Mouse (Mus musculus) limb, embryonic 14.5 days (tissue): ENCODE results near the gene Rp2. TPM values are rescaled to one million over a fixed set of nuclear protein-coding genes. Genes with fewer than 3 reads are reported as not detected.

ENCODE experiments used
- ATAC-seq: fragments of 200-750 bp; cut with Nextera tagmentation; 2 replicates; pipeline ENCODE4 v1.8.0; 2017; ENCODE audit warnings: low read depth, moderate number of reproducible peaks, moderate TSS enrichment; ENCODE audit not compliant: low FRiP score
- DNase-seq: peaks from one replicate; pipeline ENCODE4 v3.0.0-alpha.2; 2015; ENCODE audit warnings: low spot score
- H3K27ac ChIP-seq: fragments of 300-500 bp; sonication (generic); replicated peaks from 2 replicates; pipeline ENCODE4 v1.5.1; 2014; ENCODE audit warnings: low read depth, mild to moderate bottlenecking, low read length, moderate library complexity, mixed read lengths
- H3K27me3 ChIP-seq: fragments of 300-500 bp; sonication (generic); 2 replicates; pipeline ENCODE4 v1.6.1; 2014; ENCODE audit warnings: low read length, mixed read lengths; ENCODE audit not compliant: control insufficient read depth, insufficient read depth
- H3K36me3 ChIP-seq: fragments of 300-500 bp; sonication (generic); 2 replicates; pipeline ENCODE4 v1.6.1; 2014; ENCODE audit warnings: mild to moderate bottlenecking, low read length, moderate library complexity, mixed read lengths; ENCODE audit not compliant: control insufficient read depth, insufficient read depth
- H3K4me1 ChIP-seq: fragments of 300-500 bp; sonication (generic); 2 replicates; pipeline ENCODE4 v1.6.1; 2014; ENCODE audit warnings: antibody characterized with exemption, low read length, mixed read lengths; ENCODE audit not compliant: control insufficient read depth, insufficient read depth
- H3K4me2 ChIP-seq: fragments of 300-500 bp; sonication (generic); replicated peaks from 2 replicates; pipeline ENCODE4 v1.6.1; 2014; ENCODE audit warnings: low read depth, mild to moderate bottlenecking, low read length, moderate library complexity; ENCODE audit not compliant: severe bottlenecking
- H3K4me3 ChIP-seq: fragments of 300-500 bp; sonication (generic); replicated peaks from 2 replicates; pipeline ENCODE4 v1.5.1; 2014; ENCODE audit warnings: low read length
- H3K9ac ChIP-seq: fragments of 300-500 bp; sonication (generic); 2 replicates; pipeline ENCODE4 v1.6.1; 2014; ENCODE audit warnings: mild to moderate bottlenecking, low read depth, low read length, moderate library complexity; ENCODE audit not compliant: severe bottlenecking
- H3K9me3 ChIP-seq: fragments of 300-500 bp; sonication (generic); 2 replicates; pipeline ENCODE4 v1.6.1; 2016; ENCODE audit warnings: low read length; ENCODE audit not compliant: control insufficient read depth
- POLR2A ChIP-seq: fragments of 200-500 bp; IDR thresholded peaks from 2 replicates; pipeline ENCODE4 v1.8.0; 2012; ENCODE audit warnings: inconsistent platforms, mild to moderate bottlenecking, moderate library complexity, borderline replicate concordance; ENCODE audit not compliant: insufficient read depth, insufficient read length; ENCODE audit errors: extremely low read depth
- WGBS: fragments of 180-500 bp; shearing (Covaris S2); extraction: QIAGEN DNeasy Blood & Tissue Kit; methylation state at CpG from one replicate; pipeline ENCODE4 v1.1.7; 2014; 5-methylcytosine and 5-hydroxymethylcytosine counted together
- polyA plus RNA-seq, 2 experiments: library from polyadenylated mRNA; depleted of rRNA in 1 of 2; stranded (reverse) in 1 of 2; unstranded in 1 of 2; fragments of >200 nt; fragmentation: Nextera tagmentation in 1 of 2; extraction: Ambion mirVana in 1 of 2; gene quantifications; 2 replicates each; pipeline versions ENCODE4 v1.2.1 to v1.2.3; 2012 to 2014

Gene Rp2
- polyA plus RNA-seq, 2 experiments: 11.9 to 14.3 TPM

GRCm38 (mm10) chrX:20411382-20411781 lies 47.1 kb downstream of the Rp2 start:
- H3K4me2 ChIP-seq: no peak overlapping the region
- H3K4me3 ChIP-seq: no peak overlapping the region
- no peak overlapping the region for H3K9ac ChIP-seq
- H3K27ac ChIP-seq: no peak overlapping the region
- no peaks in the 10 kb centered on the region for H3K4me1 ChIP-seq
- H3K36me3 ChIP-seq: no peaks in the 10 kb centered on the region
- ATAC-seq (no peak), DNase-seq (no peak)
- no peaks in the 10 kb centered on the region for H3K27me3 ChIP-seq
- WGBS: 91% methylated on average over 4 of the region's 4 CpGs
- no peak for TF ChIP-seq POLR2A
- no peaks in the 10 kb centered on the region for H3K9me3 ChIP-seq

GRCm38 (mm10) chrX:20412221-20412620 lies 47.9 kb downstream of the Rp2 start:
- no peak for TF ChIP-seq POLR2A
- H3K27me3 ChIP-seq: no peaks in the 10 kb centered on the region
- no peak overlapping the region for H3K27ac ChIP-seq
- H3K4me2 ChIP-seq: no peak overlapping the region
- WGBS: 83% methylated on average over 3 of the region's 3 CpGs
- no peaks in the 10 kb centered on the region for H3K4me1 ChIP-seq
- H3K36me3 ChIP-seq: no peaks in the 10 kb centered on the region
- DNase-seq: no peak
- no peaks in the 10 kb centered on the region for H3K9me3 ChIP-seq
- no peak overlapping the region for H3K4me3 ChIP-seq
- no peak overlapping the region for H3K9ac ChIP-seq
- no peak for ATAC-seq

- WGBS: 56% methylated on average over 10 of the region's 10 CpGs
Observed at GRCm38 (mm10) chrX:20414885-20415622, 50.8 kb downstream of the Rp2 start.

GRCm38 (mm10) chrX:20418461-20418860 lies 54.2 kb downstream of the Rp2 start:
- Histone ChIP-seq H3K4me2 (no peak overlapping the region), H3K27ac (no peak overlapping the region), H3K27me3 (no peaks in the 10 kb centered on the region), H3K4me1 (no peaks in the 10 kb centered on the region), H3K36me3 (no peaks in the 10 kb centered on the region), H3K9ac (no peak overlapping the region), H3K4me3 (no peak overlapping the region), H3K9me3 (no peaks in the 10 kb centered on the region)
- no peak for DNase-seq
- no peak for ATAC-seq
- WGBS: 84% methylated on average over 2 of the region's 2 CpGs
- TF ChIP-seq POLR2A: no peak

More at GRCm38 (mm10) chrX:20414885-20415622, 50.8 kb downstream of the Rp2 start:
- DNase-seq (no peak), ATAC-seq (no peak)
- H3K27me3 ChIP-seq: no peaks in the 10 kb centered on the region
- H3K9me3 ChIP-seq: no peaks in the 10 kb centered on the region
- H3K27ac ChIP-seq: no peak overlapping the region
- H3K9ac ChIP-seq: no peak overlapping the region
- H3K4me3 ChIP-seq: no peak overlapping the region
- no peak overlapping the region for H3K4me2 ChIP-seq
- no peaks in the 10 kb centered on the region for H3K4me1 ChIP-seq
- TF ChIP-seq POLR2A: no peak
- H3K36me3 ChIP-seq: no peaks in the 10 kb centered on the region

GRCm38 (mm10) chrX:20419536-20419935 lies 55.3 kb downstream of the Rp2 start:
- ATAC-seq: no peak
- 88% methylated on average over 4 of the region's 4 CpGs for WGBS

More at GRCm38 (mm10) chrX:20419536-20419935, 55.3 kb downstream of the Rp2 start:
- Histone ChIP-seq H3K4me3 (no peak overlapping the region), H3K27me3 (no peaks in the 10 kb centered on the region), H3K27ac (no peak overlapping the region), H3K9ac (no peak overlapping the region), H3K36me3 (no peaks in the 10 kb centered on the region), H3K4me2 (no peak overlapping the region), H3K9me3 (no peaks in the 10 kb centered on the region), H3K4me1 (no peaks in the 10 kb centered on the region)
- DNase-seq: no peak
- no peak for TF ChIP-seq POLR2A
